Mouse (Mus musculus) v-Abl transformed pro-B cells (cell line): ENCODE measurements at regions not wholly inside any gene's neighbourhood (a gene's known extent, or its start where the extent isn't known, plus 50 kb on each side); places are given as distances from the start of the nearest gene placed in this dataset.

Source experiments
- in situ Hi-C, 2 experiments: fragments of 400-800 bp; cut with MboI; formaldehyde crosslinking; loops; one replicate each; pipeline ENCODE4 v1.15.1; 2025; ENCODE audit not compliant: unreplicated experiment in 2 of 2

GRCm38 (mm10) chr17:66206074-66206473 is 82.8 kb downstream of the Ddx11 start:
- in situ Hi-C loops, result loop anchor here in 1 of 2 experiments (5.0 to 25.0 kb wide), 3 partner anchors 254 to 494 kb away; partner anchors contain the start of gene Twsg1

- in situ Hi-C loops, result loop anchor here in 1 of 2 experiments (5.0 to 25.0 kb wide), 3 partner anchors 256 to 496 kb away; partner anchors contain the start of gene Twsg1
Observed at GRCm38 (mm10) chr17:66207653-66208497, 84.6 kb downstream of the Ddx11 start.

GRCm38 (mm10) chr17:66208803-66209515 is 85.6 kb downstream of the Ddx11 start:
- in situ Hi-C loops, result loop anchor here in 1 of 2 experiments (5.0 to 25.0 kb wide), 3 partner anchors 257 to 497 kb away; partner anchors contain the start of gene Twsg1

GRCm38 (mm10) chr17:66211561-66211960 is 88.2 kb downstream of the Ddx11 start:
- in situ Hi-C loops, result loop anchor here (5.0 to 25.0 kb wide), 6 partner anchors 59 to 667 kb away; partner anchors contain the start of gene Tmem232 (in 1 of the 2)

GRCm38 (mm10) chr17:66212616-66213015 is 89.3 kb downstream of the Ddx11 start:
- in situ Hi-C loops, result loop anchor here (5.0 to 25.0 kb wide), 6 partner anchors 60 to 668 kb away; partner anchors contain the start of gene Tmem232 (in 1 of the 2)

GRCm38 (mm10) chr17:66218321-66218720 is 95.0 kb downstream of the Ddx11 start:
- in situ Hi-C loops, result loop anchor here (10.0 to 25.0 kb wide), 3 partner anchors 506 to 674 kb away; partner anchors contain the start of gene Tmem232 (in 1 of the 2)

- in situ Hi-C loops, result loop anchor here (10.0 to 25.0 kb wide), 4 partner anchors 508 to 675 kb away; partner anchors contain the start of gene Tmem232 (in 1 of the 2)
Observed at GRCm38 (mm10) chr17:66219669-66220435, 96.5 kb downstream of the Ddx11 start.

GRCm38 (mm10) chr17:66221256-66221655 is 97.9 kb downstream of the Ddx11 start:
- in situ Hi-C loops, result loop anchor here in 1 of 2 experiments (10.0 to 25.0 kb wide), 2 partner anchors 509 to 666 kb away; no protein-coding TSS in a partner anchor

GRCm38 (mm10) chr17:66223711-66224110 is 100.4 kb downstream of the Ddx11 start:
- in situ Hi-C loops, result loop anchor here in 1 of 2 experiments (10.0 to 25.0 kb wide), 2 partner anchors 511 to 669 kb away; no protein-coding TSS in a partner anchor

- in situ Hi-C loops, result loop anchor here in 1 of 2 experiments (10.0 to 25.0 kb wide), 2 partner anchors 512 to 669 kb away; no protein-coding TSS in a partner anchor
Observed at GRCm38 (mm10) chr17:66224241-66224640, 100.9 kb downstream of the Ddx11 start.

GRCm38 (mm10) chr17:66232391-66232790 is 109.1 kb downstream of the Ddx11 start:
- in situ Hi-C loops, result loop anchor here in 1 of 2 experiments (10.0 kb wide), 1 partner anchor 252 kb away; no protein-coding TSS in a partner anchor

GRCm38 (mm10) chr17:66232891-66233421 is 109.6 kb downstream of the Ddx11 start:
- in situ Hi-C loops, result loop anchor here in 1 of 2 experiments (10.0 kb wide), 1 partner anchor 252 kb away; no protein-coding TSS in a partner anchor

- in situ Hi-C loops, result loop anchor here in 1 of 2 experiments (10.0 kb wide), 1 partner anchor 251 kb away; no protein-coding TSS in a partner anchor
Observed at GRCm38 (mm10) chr17:66233451-66233951, 110.2 kb downstream of the Ddx11 start.

- in situ Hi-C loops, result loop anchor here in 1 of 2 experiments (10.0 kb wide), 1 partner anchor 250 kb away; no protein-coding TSS in a partner anchor
Observed at GRCm38 (mm10) chr17:66234432-66234831, 111.1 kb downstream of the Ddx11 start.

- in situ Hi-C loops, result loop anchor here (5.0 to 10.0 kb wide), 3 partner anchors 222 to 257 kb away; no protein-coding TSS in a partner anchor
Observed at GRCm38 (mm10) chr17:66235096-66235805, 111.9 kb downstream of the Ddx11 start.

- in situ Hi-C loops, result loop anchor here (5.0 to 10.0 kb wide), 3 partner anchors 221 to 256 kb away; no protein-coding TSS in a partner anchor
Observed at GRCm38 (mm10) chr17:66235806-66236335, 112.6 kb downstream of the Ddx11 start.

- in situ Hi-C loops, result no loop called here
Observed at GRCm38 (mm10) chr17:66241868-66242622, 118.7 kb downstream of the Ddx11 start.
